Mouse (Mus musculus): ENCODE measurements around the gene Src.

DNA sequence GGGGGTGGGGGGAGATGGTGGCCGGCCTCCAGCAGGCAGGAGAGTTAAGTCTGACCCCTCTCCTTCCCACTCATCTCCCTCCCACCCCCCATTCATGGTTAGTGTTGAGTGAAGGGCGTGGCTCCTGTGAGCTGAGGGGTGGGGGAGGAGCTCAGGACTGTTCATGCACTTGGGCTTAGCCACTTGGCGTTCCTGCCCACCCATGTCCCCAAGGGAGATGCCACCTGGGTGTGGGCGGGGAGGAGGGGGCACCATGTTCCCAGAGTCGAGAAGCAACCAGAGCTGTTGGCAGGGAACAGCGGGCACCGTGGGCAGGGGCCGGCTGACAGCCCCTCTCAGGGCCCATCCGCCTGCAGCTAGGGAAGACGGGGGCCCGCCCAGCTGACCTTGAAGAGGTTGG lies 18.3 kb downstream of the Src start:
- TF ChIP-seq ZC3H11A (IDR thresholded peaks at IDR 0.05; ENCODE audit: borderline replicate concordance, low read depth, low read length), result no peak
- TF ChIP-seq MAFK (IDR thresholded peaks at IDR 0.05; ENCODE audit: insufficient read depth, low read depth, low read length), result no peak
